10 mouse cellular contexts compared by ENCODE assay signal in genomic region chr19:35832992-35833391, GRCm38 (mm10).
A peak's percentile ranks its signal among the peaks of the same experiment; 100 is the strongest.
DNase-seq lines count a peak whose midpoint lies in the region; ATAC-seq and TF ChIP-seq lines count a peak whose summit lies in the region.
"Had no signal": no experiment of that assay in that cellular context is flagged by ENCODE, and none has a peak within 500 bp of the region (broad histone marks: within the 10 kb centered on the region; RNA-seq: fewer than 3 reads in every experiment).

No protein-coding gene starts in this region.

- H3K4me2 ChIP-seq in stomach, postnatal 0 days (replicated peaks; ENCODE audit: low read depth): no peak overlapping the region
- no peak overlapping the region for H3K4me2 ChIP-seq in forebrain, embryonic 14.5 days (ENCODE audit: low read length)
- H3K4me2 ChIP-seq: embryonic facial prominence, embryonic 15.5 days; liver, embryonic 13.5 days had no signal

- ATAC-seq in stomach, postnatal 0 days (ENCODE audit: low FRiP score, low TSS enrichment): no peak
- ATAC-seq in forebrain, embryonic 14.5 days: no peak

- no peaks in the 10 kb centered on the region for H3K9me3 ChIP-seq in stomach, postnatal 0 days (ENCODE audit: control insufficient read depth, low read length)
- H3K9me3 ChIP-seq in forebrain, embryonic 14.5 days (replicated peaks; ENCODE audit: control insufficient read depth, low read length): no peaks in the 10 kb centered on the region
- H3K9me3 ChIP-seq: embryonic facial prominence, embryonic 15.5 days; liver, embryonic 13.5 days had no signal

- no peak overlapping the region for H3K4me3 ChIP-seq in testis, adult 2 months (ENCODE audit: control insufficient read depth, low read depth, low read length)
- no peak overlapping the region for H3K4me3 ChIP-seq in stomach, postnatal 0 days (ENCODE audit: low read depth, low read length)
- no peak overlapping the region for H3K4me3 ChIP-seq in forebrain, embryonic 14.5 days (ENCODE audit: low read depth, low read length)
- H3K4me3 ChIP-seq: embryonic facial prominence, embryonic 15.5 days; liver, embryonic 13.5 days had no signal

- H3K27me3 ChIP-seq in testis, adult 2 months (ENCODE audit: control insufficient read depth, insufficient read depth, low read length): no peaks in the 10 kb centered on the region
- H3K27me3 ChIP-seq in stomach, postnatal 0 days (ENCODE audit: control insufficient read depth, insufficient read depth, low read length): no peaks in the 10 kb centered on the region
- H3K27me3 ChIP-seq in forebrain, embryonic 14.5 days (replicated peaks; ENCODE audit: control insufficient read depth, insufficient read depth, low read length): no peaks in the 10 kb centered on the region
- H3K27me3 ChIP-seq: embryonic facial prominence, embryonic 15.5 days; liver, embryonic 13.5 days had no signal

- H3K4me1 ChIP-seq in testis, adult 2 months (ENCODE audit: control insufficient read depth, insufficient read depth, low read length): no peaks in the 10 kb centered on the region
- no peaks in the 10 kb centered on the region for H3K4me1 ChIP-seq in stomach, postnatal 0 days (replicated peaks; ENCODE audit: control insufficient read depth, insufficient read depth)
- no peaks in the 10 kb centered on the region for H3K4me1 ChIP-seq in forebrain, embryonic 14.5 days (ENCODE audit: control insufficient read depth, insufficient read depth, low read length)
- H3K4me1 ChIP-seq: embryonic facial prominence, embryonic 15.5 days; liver, embryonic 13.5 days had no signal

- WGBS in stomach, postnatal 0 days: 7% methylated on average over 4 of the region's 4 CpGs
- 13% methylated on average over 4 of the region's 4 CpGs for WGBS in forebrain, embryonic 14.5 days

- no peak overlapping the region for H3K27ac ChIP-seq in testis, adult 2 months (ENCODE audit: control insufficient read depth, insufficient read depth, low read depth, low read length)
- no peak overlapping the region for H3K27ac ChIP-seq in stomach, postnatal 0 days (replicated peaks)
- no peak overlapping the region for H3K27ac ChIP-seq in forebrain, embryonic 14.5 days (ENCODE audit: low read depth, low read length)
- H3K27ac ChIP-seq: embryonic facial prominence, embryonic 15.5 days; liver, embryonic 13.5 days had no signal

- H3K36me3 ChIP-seq in testis, adult 2 months (ENCODE audit: control insufficient read depth, insufficient read depth, low read length): no peaks in the 10 kb centered on the region
- no peaks in the 10 kb centered on the region for H3K36me3 ChIP-seq in stomach, postnatal 0 days (ENCODE audit: control insufficient read depth, insufficient read depth, low read length)
- H3K36me3 ChIP-seq in forebrain, embryonic 14.5 days (ENCODE audit: control insufficient read depth, insufficient read depth, low read length): no peaks in the 10 kb centered on the region
- H3K36me3 ChIP-seq: embryonic facial prominence, embryonic 15.5 days; liver, embryonic 13.5 days had no signal

- no peak for TF ChIP-seq EP300 in stomach, postnatal 0 days (optimal IDR thresholded peaks at IDR 0.05)

- DNase-seq in adrenal gland, adult 2 months: peak; percentile 1
- DNase-seq in adrenal gland, adult 8-10 months: no peak
- no peak for DNase-seq in testis, postnatal 14 days (ENCODE audit: low spot score)
- peak; percentile 15 for DNase-seq in kidney, adult 9 months
- DNase-seq in stomach, postnatal 0 days (ENCODE audit: low spot score): peak; percentile 22
- no peak for DNase-seq in right cerebral cortex, adult 18-20 months
- DNase-seq in forebrain, embryonic 14.5 days (ENCODE audit: low spot score): no peak
- DNase-seq: liver, embryonic 13.5 days had no signal

- peak; percentile 30; the same call in 1 of the 2 replicates for TF ChIP-seq CTCF in testis, adult 2 months (IDR thresholded peaks at IDR 0.05; ENCODE audit: control insufficient read depth, insufficient read depth, insufficient replicate concordance, low read depth, low read length)
- peak; percentile 49 for TF ChIP-seq CTCF in stomach, postnatal 0 days (IDR thresholded peaks at IDR 0.05; ENCODE audit: low read depth)

- H3K9ac ChIP-seq in stomach, postnatal 0 days (ENCODE audit: low read length): no peak overlapping the region
- no peak overlapping the region for H3K9ac ChIP-seq in forebrain, embryonic 14.5 days (ENCODE audit: low read length)
- H3K9ac ChIP-seq: embryonic facial prominence, embryonic 15.5 days; liver, embryonic 13.5 days had no signal

- TF ChIP-seq POLR2A in testis, adult 2 months (IDR thresholded peaks at IDR 0.05; ENCODE audit: control insufficient read depth, low read depth, low read length): no peak

Comparison
In these comparisons a context has a peak if more than half of its experiments do, and no peak if none do; other contexts are left out.
1. DNase-seq: peak in adrenal gland, adult 2 months (single experiment), kidney, adult 9 months (single experiment) and stomach, postnatal 0 days (single experiment); none in adrenal gland, adult 8-10 months (single experiment), testis, postnatal 14 days (single experiment), right cerebral cortex, adult 18-20 months (single experiment) and forebrain, embryonic 14.5 days (single experiment).